Mouse (Mus musculus): ENCODE data around the gene Rasl10b. TPM values are rescaled to one million over a fixed set of nuclear protein-coding genes. Genes with fewer than 3 reads are reported as not detected.

Rasl10b gene
- polyA plus RNA-seq, 1 experiment: 0.36 TPM

- H3K4me2 ChIP-seq (ENCODE audit: low read depth): no peak overlapping the region
- H3K36me3 ChIP-seq (ENCODE audit: control insufficient read depth, insufficient read depth): no peaks in the 10 kb centered on the region
- H3K4me3 ChIP-seq: no peak overlapping the region
- TF ChIP-seq MAX (IDR thresholded peaks at IDR 0.05; ENCODE audit: low read depth) (no peak), REST (IDR thresholded peaks at IDR 0.05; ENCODE audit: insufficient read depth, insufficient read length) (no peak), TCF3 (IDR thresholded peaks at IDR 0.05; ENCODE audit: insufficient read length, low read depth) (no peak), TCF12 (IDR thresholded peaks at IDR 0.05; ENCODE audit: insufficient read depth, poor library complexity, severe bottlenecking) (no peak), POLR2A (IDR thresholded peaks at IDR 0.05; ENCODE audit: insufficient read length, low read depth) (no peak), POLR2AphosphoS2 (IDR thresholded peaks at IDR 0.05; ENCODE audit: insufficient read length, low read depth) (no peak), E2F4 (IDR thresholded peaks at IDR 0.05; ENCODE audit: insufficient read depth) (no peak), SRF (IDR thresholded peaks at IDR 0.05; ENCODE audit: control insufficient read depth, insufficient read length, low read depth) (no peak), CEBPB (IDR thresholded peaks at IDR 0.05; ENCODE audit: insufficient read depth, poor library complexity, severe bottlenecking) (no peak), USF1 (IDR thresholded peaks at IDR 0.05; ENCODE audit: low read depth) (no peak), MYOG (IDR thresholded peaks at IDR 0.05; ENCODE audit: control insufficient read depth in 1 of 3, insufficient read depth in 1 of 3, insufficient read length in 2 of 3, low read depth in 2 of 3) (no peak)
- H3K79me2 ChIP-seq (ENCODE audit: control insufficient read depth, insufficient read depth): no peaks in the 10 kb centered on the region
- H3K27me3 ChIP-seq (ENCODE audit: control insufficient read depth, insufficient read depth, insufficient read length): no peaks in the 10 kb centered on the region
- H3ac ChIP-seq (ENCODE audit: control insufficient read depth, insufficient read length): no peak overlapping the region
These were observed 36.1 kb downstream of the Rasl10b start for GRCm38 (mm10) chr11:83445001-83445400.

DNA sequence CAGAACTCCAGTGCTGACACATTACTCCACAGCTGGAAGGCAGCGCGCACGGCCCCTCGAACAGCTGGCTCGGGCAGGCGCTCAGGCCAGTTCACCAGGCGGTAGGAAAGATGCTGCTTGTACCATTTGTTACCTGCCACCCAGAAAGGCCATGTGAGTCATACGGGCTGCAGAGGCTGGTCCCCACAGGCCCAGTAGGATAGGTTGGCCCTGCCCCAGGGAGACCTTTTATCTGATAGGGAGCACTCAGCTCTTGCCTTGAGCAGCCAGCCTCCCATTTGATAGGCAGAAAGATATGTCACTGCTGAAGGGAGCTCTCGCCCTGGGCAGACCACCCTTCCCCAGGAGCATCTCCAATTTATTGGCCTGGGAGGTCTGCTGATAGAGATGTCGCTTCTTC is 38.7 kb downstream of the Rasl10b start:
- TF ChIP-seq USF1 (IDR thresholded peaks at IDR 0.05; ENCODE audit: low read depth) (no peak), MAX (IDR thresholded peaks at IDR 0.05; ENCODE audit: low read depth) (no peak), TCF3 (IDR thresholded peaks at IDR 0.05; ENCODE audit: insufficient read length, low read depth) (no peak), POLR2AphosphoS2 (IDR thresholded peaks at IDR 0.05; ENCODE audit: insufficient read length, low read depth) (no peak), MYOG (IDR thresholded peaks at IDR 0.05; ENCODE audit: control insufficient read depth in 1 of 3, insufficient read depth in 1 of 3, insufficient read length in 2 of 3, low read depth in 2 of 3) (no peak), E2F4 (IDR thresholded peaks at IDR 0.05; ENCODE audit: insufficient read depth) (no peak), REST (IDR thresholded peaks at IDR 0.05; ENCODE audit: insufficient read depth, insufficient read length) (no peak), TCF12 (IDR thresholded peaks at IDR 0.05; ENCODE audit: insufficient read depth, poor library complexity, severe bottlenecking) (no peak), CEBPB (IDR thresholded peaks at IDR 0.05; ENCODE audit: insufficient read depth, poor library complexity, severe bottlenecking) (no peak), POLR2A (IDR thresholded peaks at IDR 0.05; ENCODE audit: insufficient read length, low read depth) (no peak), SRF (IDR thresholded peaks at IDR 0.05; ENCODE audit: control insufficient read depth, insufficient read length, low read depth) (no peak), MYOD1 (IDR thresholded peaks at IDR 0.05; ENCODE audit: control insufficient read depth in 1 of 3, insufficient read length in 2 of 3, low read depth in 2 of 3) (no peak)

GRCm38 (mm10) chr11:83448021-83448926 is 39.3 kb downstream of the Rasl10b start:
- Histone ChIP-seq H3K36me3 (ENCODE audit: control insufficient read depth, insufficient read depth) (no peaks in the 10 kb centered on the region), H3K79me2 (ENCODE audit: control insufficient read depth, insufficient read depth) (no peaks in the 10 kb centered on the region), H3K4me3 (no peak overlapping the region), H3K4me2 (ENCODE audit: low read depth) (no peak overlapping the region), H3ac (ENCODE audit: control insufficient read depth, insufficient read length) (no peak overlapping the region), H3K27me3 (ENCODE audit: control insufficient read depth, insufficient read depth, insufficient read length) (no peaks in the 10 kb centered on the region)
- TF ChIP-seq MYOG (IDR thresholded peaks at IDR 0.05; ENCODE audit: control insufficient read depth in 1 of 3, insufficient read depth in 1 of 3, insufficient read length in 2 of 3, low read depth in 2 of 3) (peak in 1 of 3 experiments; percentile 83), REST (IDR thresholded peaks at IDR 0.05; ENCODE audit: insufficient read depth, insufficient read length) (no peak), POLR2AphosphoS2 (IDR thresholded peaks at IDR 0.05; ENCODE audit: insufficient read length, low read depth) (no peak), E2F4 (IDR thresholded peaks at IDR 0.05; ENCODE audit: insufficient read depth) (no peak), USF1 (IDR thresholded peaks at IDR 0.05; ENCODE audit: low read depth) (no peak), MYOD1 (IDR thresholded peaks at IDR 0.05; ENCODE audit: control insufficient read depth in 1 of 3, insufficient read length in 2 of 3, low read depth in 2 of 3) (peak in 1 of 3 experiments; percentile 48)

More for the DNA sequence above, 38.7 kb downstream of the Rasl10b start:
- Histone ChIP-seq H3K4me3 (no peak overlapping the region), H3ac (ENCODE audit: control insufficient read depth, insufficient read length) (no peak overlapping the region), H3K4me2 (ENCODE audit: low read depth) (no peak overlapping the region), H3K79me2 (ENCODE audit: control insufficient read depth, insufficient read depth) (no peaks in the 10 kb centered on the region), H3K36me3 (ENCODE audit: control insufficient read depth, insufficient read depth) (no peaks in the 10 kb centered on the region), H3K27me3 (ENCODE audit: control insufficient read depth, insufficient read depth, insufficient read length) (no peaks in the 10 kb centered on the region)

DNA sequence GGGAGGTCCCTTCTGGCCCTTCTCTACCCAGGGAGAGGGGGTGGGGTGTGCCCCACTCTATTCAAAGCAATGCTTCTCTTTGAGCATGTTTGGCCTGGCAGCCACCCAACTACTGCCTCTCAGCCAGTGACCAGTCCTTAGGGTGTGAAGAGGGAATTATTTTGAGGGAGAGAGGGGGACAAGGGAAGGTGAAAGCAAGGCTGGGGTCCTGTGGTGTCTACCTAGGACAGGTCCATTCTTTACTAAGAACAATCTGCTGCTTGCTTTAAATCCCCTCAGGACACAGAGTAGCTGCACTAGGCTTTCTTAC is 39.9 kb downstream of the Rasl10b start:
- Histone ChIP-seq H3K79me2 (ENCODE audit: control insufficient read depth, insufficient read depth) (no peaks in the 10 kb centered on the region), H3K4me2 (ENCODE audit: low read depth) (no peak overlapping the region), H3K4me3 (no peak overlapping the region), H3K27me3 (ENCODE audit: control insufficient read depth, insufficient read depth, insufficient read length) (no peaks in the 10 kb centered on the region), H3ac (ENCODE audit: control insufficient read depth, insufficient read length) (no peak overlapping the region), H3K36me3 (ENCODE audit: control insufficient read depth, insufficient read depth) (no peaks in the 10 kb centered on the region)
- TF ChIP-seq MYOD1 (IDR thresholded peaks at IDR 0.05; ENCODE audit: control insufficient read depth in 1 of 3, insufficient read length in 2 of 3, low read depth in 2 of 3) (no peak), TCF3 (IDR thresholded peaks at IDR 0.05; ENCODE audit: insufficient read length, low read depth) (no peak)

GRCm38 (mm10) chr11:83449298-83449697 is 40.4 kb downstream of the Rasl10b start:
- TF ChIP-seq MYOG (IDR thresholded peaks at IDR 0.05; ENCODE audit: control insufficient read depth in 1 of 3, insufficient read depth in 1 of 3, insufficient read length in 2 of 3, low read depth in 2 of 3) (no peak), E2F4 (IDR thresholded peaks at IDR 0.05; ENCODE audit: insufficient read depth) (no peak), USF1 (IDR thresholded peaks at IDR 0.05; ENCODE audit: low read depth) (no peak), TCF3 (IDR thresholded peaks at IDR 0.05; ENCODE audit: insufficient read length, low read depth) (no peak), POLR2A (IDR thresholded peaks at IDR 0.05; ENCODE audit: insufficient read length, low read depth) (no peak)
- no peak overlapping the region for H3K4me3 ChIP-seq
- H3K27me3 ChIP-seq (ENCODE audit: control insufficient read depth, insufficient read depth, insufficient read length): no peaks in the 10 kb centered on the region
- H3K4me2 ChIP-seq (ENCODE audit: low read depth): no peak overlapping the region
- no peaks in the 10 kb centered on the region for H3K79me2 ChIP-seq (ENCODE audit: control insufficient read depth, insufficient read depth)
- H3ac ChIP-seq (ENCODE audit: control insufficient read depth, insufficient read length): no peak overlapping the region
- no peaks in the 10 kb centered on the region for H3K36me3 ChIP-seq (ENCODE audit: control insufficient read depth, insufficient read depth)

All from myocyte (in vitro differentiated cells).